Mouse (Mus musculus) embryonic stem cell, embryonic (primary cell): ENCODE results near the gene Aldh16a1.

Experiments used
- CTCF ChIA-PET, 4 experiments: fragments of 300-600 bp in 2 of 4; fragments of 350-600 bp in 2 of 4; sonication (Branson Sonifier 250); formaldehyde crosslinking; loops; one replicate each; lab custom pipeline; 2022; ENCODE audit warnings: inconsistent platforms in 2 of 4; lab: Charles Lee
- POLR2A ChIA-PET, 4 experiments: fragments of 300-600 bp in 2 of 4; fragments of 350-600 bp in 2 of 4; sonication (Branson Sonifier 250); formaldehyde crosslinking; loops; one replicate each; lab custom pipeline; 2022; ENCODE audit warnings: antibody characterized with exemption in 4 of 4, inconsistent platforms in 1 of 4; lab: Charles Lee

Gene Aldh16a1

DNA sequence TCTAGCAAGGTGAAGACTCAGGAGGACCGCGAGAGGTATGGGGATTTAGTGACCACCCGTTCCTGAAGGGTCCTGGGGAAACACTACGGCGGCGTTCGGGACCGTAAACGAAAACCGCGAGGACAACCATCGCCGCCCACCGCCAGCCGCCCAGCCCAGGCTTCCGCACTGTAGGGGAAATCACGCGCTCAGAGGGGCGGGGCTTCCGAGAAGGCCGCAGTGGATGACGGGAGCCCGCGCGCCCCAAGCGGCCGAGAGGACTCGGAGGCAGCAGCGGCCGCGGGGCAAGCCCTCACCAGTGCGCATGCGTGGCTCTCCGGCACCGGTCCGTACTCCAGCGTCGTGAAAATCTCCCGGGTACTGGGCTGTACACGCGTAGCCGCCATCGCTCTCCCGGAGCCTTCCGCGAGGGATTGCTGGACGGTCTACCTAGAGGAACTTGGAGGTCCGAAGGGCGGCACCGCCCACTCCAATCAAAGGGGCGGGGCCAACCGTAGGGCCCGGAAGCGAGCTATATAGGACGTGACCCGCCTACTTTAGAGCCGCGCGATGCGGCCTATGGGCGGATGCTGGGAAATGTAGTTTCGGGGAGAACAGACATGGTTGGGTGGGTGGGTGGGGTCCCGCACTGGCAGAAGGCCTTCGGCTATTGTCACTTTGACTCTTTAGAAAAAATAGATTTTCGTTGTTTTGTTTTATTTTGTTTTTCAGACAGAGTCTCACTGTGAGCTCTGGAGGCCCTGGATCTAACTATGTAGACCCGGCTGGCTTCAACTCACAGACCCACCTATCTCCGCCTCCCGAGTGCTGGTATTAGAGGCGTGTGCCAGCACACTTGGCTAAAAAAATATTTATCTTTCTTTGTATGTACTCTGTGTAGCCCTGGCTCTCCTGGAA is at the start of gene Aldh16a1, which contains the start of gene Pih1d1:
Aldh16a1 (minus strand) TSS at position 489 of the 897 bp plus-strand sequence.
Pih1d1 (plus strand) TSS at position 208 of the 897 bp plus-strand sequence.
- ChIA-PET POLR2A (interaction anchor here in 3 of 4 experiments (0.5 to 7.3 kb wide), 138 partner anchors 9 to 742 kb away, joined by 3 to 144 read pairs (median 5); partner anchors contain the start of genes Ccdc155 (in 2 of the 3), Fcgrt (in 2 of the 3), Gys1 (in 2 of the 3) and Plekha4 (in 2 of the 3)), CTCF (interaction anchor here in 3 of 4 experiments (0.5 to 3.0 kb wide), 42 partner anchors 9 to 501 kb away, joined by 3 to 34 read pairs (median 4); partner anchors contain the start of genes Flt3l (in 2 of the 3), Gm45713 (in 2 of the 3), Gys1 (in 2 of the 3) and Ccdc155 (in 1 of the 3))

DNA sequence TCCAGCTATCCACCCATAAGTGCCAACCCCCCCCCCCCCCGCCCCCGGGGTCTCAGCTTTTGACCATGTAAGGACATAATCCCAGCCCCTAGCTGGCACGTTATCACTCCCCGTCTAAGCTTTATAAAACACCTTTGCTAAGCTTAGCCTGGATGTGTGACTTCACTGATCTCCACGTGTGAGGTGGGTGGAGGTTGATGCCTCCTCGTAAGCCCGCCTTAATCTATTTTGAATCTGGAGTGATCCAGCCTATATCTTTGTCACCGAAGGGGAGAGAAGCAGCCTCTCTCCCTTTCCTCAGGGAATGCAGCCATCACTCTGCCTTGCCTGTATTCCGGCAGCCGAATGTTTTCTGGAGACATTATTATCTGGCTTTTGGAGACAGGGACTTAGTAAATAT is 48.3 kb upstream of the Aldh16a1 start:
- ChIA-PET POLR2A (interaction anchor here in 3 of 4 experiments (0.5 to 1.4 kb wide), 7 partner anchors 48 to 603 kb away, joined by 3 to 4 read pairs (median 3); partner anchors contain the start of gene Aldh16a1 (in 2 of the 3)), CTCF (interaction anchor here in 1 of 4 experiments (0.6 to 0.7 kb wide), 4 partner anchors 33 to 129 kb away, joined by 3 read pairs; no protein-coding TSS in a partner anchor)

DNA sequence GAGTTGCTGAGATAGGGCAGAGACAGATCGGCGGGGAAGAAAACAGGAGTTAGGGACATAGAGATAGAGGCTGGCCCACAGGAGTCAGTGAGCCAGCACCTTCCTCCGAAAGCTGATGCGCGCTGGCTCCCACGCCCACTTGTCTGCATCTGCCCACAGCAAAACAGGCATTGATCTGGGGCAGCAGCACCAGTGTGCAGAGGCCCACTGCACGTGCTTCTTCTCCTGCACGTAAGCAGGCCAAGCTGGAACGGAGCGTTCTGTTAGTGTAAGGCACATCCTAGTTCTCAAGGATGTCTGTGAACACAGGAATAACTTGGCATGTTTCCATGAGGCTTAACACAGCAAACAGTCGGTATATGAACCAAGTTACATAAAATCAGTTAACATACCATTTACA is 44.6 kb upstream of the Aldh16a1 start:
- CTCF ChIA-PET: interaction anchor here (0.5 to 3.2 kb wide), 41 partner anchors 8 to 236 kb away, joined by 3 to 37 read pairs (median 4); partner anchors contain the start of genes Flt3l (in 1 of the 4), Gm45713 (in 1 of the 4), Gys1 (in 1 of the 4) and Rras (in 1 of the 4)
- POLR2A ChIA-PET: interaction anchor here (0.5 to 2.4 kb wide), 30 partner anchors 9 to 561 kb away, joined by 3 to 13 read pairs (median 3); partner anchors contain the start of genes Aldh16a1 (in 2 of the 4), Pih1d1 (in 2 of the 4), Cd37 (in 1 of the 4) and Rcn3 (in 1 of the 4)

DNA sequence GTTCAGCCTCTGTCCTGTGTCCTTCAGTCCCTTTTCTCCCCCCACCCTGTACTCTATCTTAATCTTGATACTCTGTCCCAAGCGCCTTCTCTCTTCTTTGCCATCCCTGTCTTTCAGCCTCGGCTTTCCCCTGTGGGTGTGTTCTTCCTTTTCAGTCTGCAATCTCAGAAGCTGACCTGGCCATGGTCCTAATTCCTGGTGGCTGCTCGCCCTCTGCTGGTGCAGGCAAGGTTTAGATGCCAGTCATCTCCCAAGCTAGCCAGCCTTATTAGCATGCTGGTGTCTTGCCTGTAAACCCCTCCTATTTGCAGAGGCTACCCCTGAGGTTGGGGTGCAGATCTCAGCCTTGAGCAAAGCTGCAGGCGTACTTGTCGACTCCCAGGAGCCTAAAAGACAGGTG is 44.1 kb upstream of the Aldh16a1 start:
- ChIA-PET POLR2A (interaction anchor here (0.6 to 2.4 kb wide), 26 partner anchors 9 to 193 kb away, joined by 3 to 13 read pairs (median 4); partner anchors contain the start of genes Aldh16a1 (in 2 of the 4), Pih1d1 (in 2 of the 4), Cd37 (in 1 of the 4) and Rcn3 (in 1 of the 4)), CTCF (interaction anchor here (0.5 to 3.2 kb wide), 42 partner anchors 8 to 236 kb away, joined by 3 to 37 read pairs (median 4); partner anchors contain the start of genes Flt3l (in 1 of the 4), Gm45713 (in 1 of the 4), Gys1 (in 1 of the 4) and Rras (in 1 of the 4))

DNA sequence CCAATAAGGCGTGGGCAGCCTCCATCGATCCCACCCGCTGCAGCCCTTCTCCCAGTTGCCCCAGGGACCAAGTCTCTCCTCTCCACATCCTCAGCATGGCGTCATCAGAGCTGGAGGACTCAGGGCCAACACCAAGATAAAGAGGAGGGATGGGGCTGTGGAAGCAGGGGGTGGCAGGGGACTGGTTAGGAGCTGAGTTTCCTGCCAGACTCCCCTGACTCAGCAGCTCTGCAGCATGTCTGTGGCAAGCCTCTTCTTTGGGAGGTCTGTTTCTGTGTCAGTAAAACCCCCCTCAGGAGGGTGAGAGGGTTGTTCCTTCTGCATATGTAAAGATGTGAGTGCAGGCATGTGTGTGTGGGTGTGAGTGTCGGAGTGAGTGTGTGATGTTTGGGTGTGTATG is 42.6 kb upstream of the Aldh16a1 start:
- ChIA-PET CTCF (interaction anchor here in 3 of 4 experiments (0.6 to 3.2 kb wide), 9 partner anchors 15 to 238 kb away, joined by 3 to 37 read pairs (median 6); partner anchors contain the start of genes Slc17a7 (in 2 of the 3) and Gys1 (in 1 of the 3)), POLR2A (interaction anchor here in 1 of 4 experiments (0.7 to 1.8 kb wide), 5 partner anchors 12 to 381 kb away, joined by 3 to 4 read pairs (median 3); partner anchors contain the start of genes Il4i1, Nup62 and Slc6a16)

DNA sequence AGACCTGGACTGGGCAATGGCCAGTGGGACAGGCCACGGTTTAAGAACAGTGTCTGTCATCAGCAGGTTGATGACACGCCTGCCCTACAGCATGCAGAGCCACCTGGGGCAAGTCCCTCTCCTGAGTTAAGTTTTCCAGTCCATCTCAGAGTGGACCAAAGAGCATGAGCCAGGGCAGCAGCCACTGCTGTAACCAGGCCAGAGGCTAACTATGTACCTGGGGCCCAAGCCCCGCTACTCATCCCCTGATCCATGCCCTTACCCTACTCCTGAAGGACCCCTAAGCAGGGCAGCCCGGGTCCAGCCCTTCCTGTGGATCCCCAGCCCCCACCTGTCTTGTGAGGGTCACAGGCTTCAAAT is 41.8 kb upstream of the Aldh16a1 start:
- POLR2A ChIA-PET: interaction anchor here in 3 of 4 experiments (0.5 to 1.4 kb wide), 5 partner anchors 8 to 45 kb away, joined by 3 to 6 read pairs (median 4); partner anchors contain the start of genes Ccdc155 (in 1 of the 3) and Slc6a16 (in 1 of the 3)
- CTCF ChIA-PET: no interaction called here

DNA sequence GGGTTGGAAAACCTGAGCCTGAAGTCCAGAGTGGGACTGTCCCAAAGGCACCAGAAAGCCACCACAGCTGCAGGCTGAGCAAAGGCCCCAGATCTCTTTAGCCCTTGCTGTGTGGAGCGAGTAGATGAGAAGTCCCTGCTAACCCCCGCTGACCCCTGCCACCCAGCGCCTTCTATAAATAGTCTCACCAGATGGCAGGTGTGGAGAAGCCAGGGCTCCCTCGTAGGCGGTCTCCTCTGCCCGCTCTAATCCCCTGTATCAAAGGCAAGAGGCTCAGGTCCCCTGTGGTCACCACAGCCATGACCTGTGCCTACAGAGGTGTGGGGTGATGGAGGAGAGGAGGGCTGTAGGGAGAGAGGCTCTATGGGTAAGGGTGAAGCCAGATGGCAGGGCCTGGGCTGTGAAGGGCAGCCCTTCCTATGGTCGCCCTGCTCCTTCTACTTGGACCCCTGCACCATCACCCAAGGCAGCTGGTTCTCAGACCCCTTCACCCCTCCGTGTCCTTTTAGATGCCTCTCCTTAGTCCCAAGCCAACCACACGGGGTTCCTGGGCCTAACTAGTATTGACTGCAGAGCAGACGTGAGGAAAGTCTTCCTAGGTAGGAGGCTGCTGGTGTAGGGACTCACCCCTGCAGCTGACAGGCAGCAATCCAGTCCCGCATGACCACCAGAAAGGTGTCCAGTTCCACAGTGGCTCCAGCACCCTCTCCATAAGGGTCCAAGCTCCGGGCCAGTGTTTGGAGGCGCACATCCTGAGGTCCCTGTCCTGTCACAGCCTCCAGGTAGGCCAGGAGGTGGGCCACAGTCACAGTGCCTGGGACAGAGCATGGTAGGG is 41.2 kb upstream of the Aldh16a1 start:
- ChIA-PET CTCF (interaction anchor here in 1 of 4 experiments (0.7 to 1.8 kb wide), 2 partner anchors 21 to 33 kb away, joined by 3 to 5 read pairs; no protein-coding TSS in a partner anchor), POLR2A (interaction anchor here in 3 of 4 experiments (0.5 to 1.7 kb wide), 9 partner anchors 8 to 106 kb away, joined by 3 to 7 read pairs (median 4); partner anchors contain the start of gene Ccdc155 (in 1 of the 3))

DNA sequence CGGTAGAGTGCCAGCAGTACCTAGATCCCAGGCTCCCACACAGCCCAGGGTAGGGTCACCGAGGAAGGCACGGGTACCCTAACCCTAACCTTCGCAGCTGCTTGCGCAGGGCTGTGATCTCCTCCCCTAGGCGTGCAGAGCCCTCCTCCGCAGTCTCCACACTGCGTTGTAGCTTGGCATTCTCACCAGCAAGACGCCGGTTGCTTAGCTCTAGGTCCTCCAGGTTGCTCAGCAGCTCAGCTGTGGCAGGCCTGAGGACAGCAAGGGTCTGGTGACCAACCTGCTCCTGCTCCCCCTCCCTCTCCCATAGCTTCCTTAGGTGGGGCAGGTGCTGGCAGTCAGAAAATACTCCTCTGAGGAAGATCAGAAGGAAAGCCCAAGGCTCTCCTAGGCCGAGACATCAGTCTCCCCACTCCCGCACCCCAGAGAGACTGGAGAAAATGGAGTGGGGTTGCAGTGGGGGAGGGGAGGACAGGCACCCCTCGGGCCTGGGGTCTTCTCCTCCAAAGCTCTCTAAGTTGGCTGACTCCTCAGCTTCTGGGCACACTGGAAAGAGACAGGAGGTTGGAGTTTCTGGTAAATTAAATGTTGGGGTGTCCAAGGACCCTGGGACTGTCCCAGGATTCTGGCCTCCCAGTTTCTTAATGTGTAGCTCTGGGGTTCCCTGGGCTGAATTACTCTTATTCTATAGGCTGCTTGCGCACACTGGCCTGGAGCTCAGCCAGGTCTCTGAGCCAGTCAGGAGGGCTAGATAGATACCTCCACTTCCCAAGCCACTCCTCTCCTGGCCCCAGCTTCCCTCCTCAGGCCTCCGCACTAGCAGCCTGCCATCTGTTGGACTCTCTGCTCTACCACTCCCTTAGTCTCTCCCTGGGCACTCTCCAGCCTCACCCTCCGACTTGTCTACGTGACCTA is 39.7 kb upstream of the Aldh16a1 start:
- ChIA-PET CTCF (interaction anchor here in 3 of 4 experiments (0.6 to 3.5 kb wide), 13 partner anchors 10 to 115 kb away, joined by 3 to 15 read pairs (median 4); partner anchors contain the start of genes Ccdc155 (in 1 of the 3), Flt3l (in 1 of the 3) and Gm45713 (in 1 of the 3)), POLR2A (interaction anchor here in 3 of 4 experiments (0.6 to 1.7 kb wide), 15 partner anchors 8 to 175 kb away, joined by 3 to 13 read pairs (median 3); partner anchors contain the start of genes Ccdc155 (in 2 of the 3), Rps11 (in 1 of the 3) and Tead2 (in 1 of the 3))

DNA sequence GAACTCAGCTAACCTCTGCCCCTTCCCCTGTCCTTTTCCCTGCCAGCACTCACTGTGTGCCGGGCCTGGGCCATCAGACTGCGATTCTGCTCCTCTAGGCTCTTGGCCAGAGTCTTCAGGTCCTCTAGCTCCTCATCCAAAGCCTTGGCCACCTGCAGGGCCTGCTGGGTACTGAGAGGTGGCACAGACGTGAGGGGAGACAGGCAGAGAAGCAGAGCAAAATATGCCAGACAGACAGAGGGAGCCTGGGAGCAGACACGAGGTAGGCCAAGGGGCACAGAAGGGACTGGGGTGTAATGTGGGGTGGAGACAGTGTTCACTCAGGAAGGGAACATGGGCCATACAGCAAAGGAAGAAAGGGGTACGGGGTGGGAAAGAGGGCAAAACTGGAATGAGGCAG is 39.0 kb upstream of the Aldh16a1 start:
- CTCF ChIA-PET: interaction anchor here in 3 of 4 experiments (0.6 to 3.5 kb wide), 12 partner anchors 11 to 107 kb away, joined by 3 to 15 read pairs (median 4); partner anchors contain the start of genes Ccdc155 (in 1 of the 3), Flt3l (in 1 of the 3) and Gm45713 (in 1 of the 3)

DNA sequence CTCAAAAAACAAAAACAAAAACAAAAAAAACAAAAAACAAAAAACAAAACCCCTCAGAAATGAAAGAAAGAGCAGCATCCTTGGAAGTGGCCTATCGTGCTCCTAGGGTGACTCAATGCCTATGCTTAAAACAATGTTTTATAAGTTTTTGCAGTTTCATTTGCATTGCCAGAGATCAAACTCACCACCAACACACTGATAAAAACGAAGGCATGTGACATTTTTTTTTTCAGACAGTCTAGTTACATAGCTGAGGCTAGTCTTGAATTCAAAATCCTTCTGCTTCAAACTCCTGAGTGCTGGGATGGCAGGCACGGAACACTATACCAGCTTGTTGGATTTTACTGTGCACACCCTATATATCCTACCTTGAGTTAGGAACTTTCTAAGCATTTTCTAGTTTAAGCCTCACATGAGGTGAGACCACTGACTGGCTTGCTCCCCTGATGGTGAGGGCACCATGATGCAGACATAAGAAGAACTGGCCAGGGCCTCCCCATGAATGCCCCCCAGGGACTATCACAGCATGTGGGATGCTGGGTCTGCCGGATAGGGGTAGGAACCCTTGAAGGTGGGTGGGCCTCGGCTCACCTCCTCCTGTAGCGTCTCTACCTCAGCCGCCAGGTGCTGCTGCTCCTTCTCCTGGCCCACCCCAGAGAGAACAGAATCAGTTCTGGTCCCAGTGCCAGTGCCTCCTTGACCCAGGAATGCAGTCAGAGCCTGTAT is 38.4 kb upstream of the Aldh16a1 start:
- ChIA-PET POLR2A (interaction anchor here in 3 of 4 experiments (1.0 to 2.4 kb wide), 11 partner anchors 10 to 124 kb away, joined by 3 to 12 read pairs (median 4); partner anchors contain the start of genes Ccdc155 (in 2 of the 3), Slc17a7 (in 1 of the 3) and Slc6a21 (in 1 of the 3)), CTCF (interaction anchor here (0.6 to 3.5 kb wide), 11 partner anchors 10 to 95 kb away, joined by 3 to 15 read pairs (median 4); partner anchors contain the start of genes Flt3l (in 1 of the 4) and Gm45713 (in 1 of the 4))

More for the DNA sequence above, 39.0 kb upstream of the Aldh16a1 start:
- POLR2A ChIA-PET: interaction anchor here in 3 of 4 experiments (0.7 to 2.4 kb wide), 12 partner anchors 8 to 147 kb away, joined by 3 to 12 read pairs (median 4); partner anchors contain the start of genes Ccdc155 (in 2 of the 3) and Rps11 (in 1 of the 3)

DNA sequence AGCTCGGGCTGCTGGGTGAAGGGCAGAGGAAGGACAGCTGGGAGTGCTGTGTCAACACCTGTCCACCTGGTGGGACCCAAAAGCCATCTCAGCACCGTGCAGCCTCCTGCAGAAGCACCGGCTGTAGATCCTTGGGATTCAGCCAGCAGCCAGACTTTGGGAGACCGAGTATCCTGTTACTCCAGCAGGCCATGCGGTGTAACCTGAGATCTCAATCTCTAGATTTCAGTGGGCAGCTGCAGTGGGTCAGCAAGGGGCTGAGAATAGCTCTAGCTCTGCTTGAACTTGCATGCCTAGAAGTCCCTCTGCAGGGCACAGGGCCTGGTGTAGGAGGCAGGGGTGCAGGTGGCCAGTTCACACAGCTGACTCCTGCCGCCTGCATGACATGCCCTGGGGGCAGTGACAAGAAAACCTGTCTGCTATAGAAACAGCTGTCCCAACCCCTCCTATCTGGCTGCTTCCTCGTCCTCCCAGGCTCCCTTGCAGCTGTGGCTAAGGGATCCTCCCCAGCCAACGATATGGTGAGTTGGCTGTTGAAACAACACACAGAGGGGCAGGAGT is 37.5 kb upstream of the Aldh16a1 start:
- ChIA-PET CTCF (interaction anchor here in 3 of 4 experiments (0.6 to 3.5 kb wide), 6 partner anchors 10 to 55 kb away, joined by 3 to 15 read pairs (median 9); no protein-coding TSS in a partner anchor), POLR2A (interaction anchor here in 3 of 4 experiments (0.5 to 2.4 kb wide), 12 partner anchors 9 to 226 kb away, joined by 3 to 12 read pairs (median 4); partner anchors contain the start of genes Ccdc155 (in 1 of the 3), Prmt1 (in 1 of the 3), Slc17a7 (in 1 of the 3) and Tead2 (in 1 of the 3))

DNA sequence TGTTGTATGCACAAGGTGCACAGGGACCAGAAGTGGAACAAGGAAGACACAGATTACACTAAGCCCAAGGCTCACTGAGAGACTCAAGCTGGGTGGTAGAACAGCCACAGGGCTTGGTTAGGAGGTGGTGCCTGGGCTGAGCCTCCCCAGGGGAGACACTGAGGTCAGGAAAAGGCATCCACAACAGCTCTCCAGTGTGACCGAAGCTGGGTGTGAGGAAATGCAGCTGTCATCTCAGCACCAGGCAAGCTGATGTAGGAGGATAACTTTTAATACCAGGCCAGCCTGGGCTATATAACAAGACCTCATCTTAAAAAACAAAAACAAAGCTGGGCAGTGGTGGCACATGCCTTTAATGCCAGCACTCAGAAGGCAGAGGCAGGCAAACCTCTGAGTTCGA is 36.8 kb upstream of the Aldh16a1 start:
- CTCF ChIA-PET: interaction anchor here in 2 of 4 experiments (1.8 to 3.5 kb wide), 3 partner anchors 9 to 29 kb away, joined by 8 to 14 read pairs (median 10); no protein-coding TSS in a partner anchor

DNA sequence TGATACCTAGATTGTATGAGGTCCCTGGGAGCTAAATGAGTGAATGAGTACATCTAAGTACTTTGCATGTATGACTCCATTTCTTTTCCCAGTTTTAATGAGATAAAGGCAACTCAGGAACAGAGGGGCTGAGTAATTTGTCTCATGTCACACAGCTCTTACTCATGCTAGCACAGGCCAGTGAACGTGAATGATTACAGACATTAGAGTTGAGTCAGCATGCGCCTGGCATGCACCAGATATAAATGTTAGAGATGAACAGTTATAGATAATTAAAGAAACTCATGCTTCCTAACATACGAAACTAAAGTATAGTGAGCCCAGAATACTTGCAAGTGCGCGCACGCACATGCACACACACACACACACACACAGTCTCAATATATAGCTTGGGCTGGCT is 35.8 kb upstream of the Aldh16a1 start:
- CTCF ChIA-PET: interaction anchor here in 2 of 4 experiments (0.8 to 3.3 kb wide), 3 partner anchors 8 to 28 kb away, joined by 3 to 10 read pairs (median 6); no protein-coding TSS in a partner anchor
- POLR2A ChIA-PET: interaction anchor here (0.5 to 2.8 kb wide), 13 partner anchors 9 to 174 kb away, joined by 3 to 10 read pairs (median 3); partner anchors contain the start of genes Aldh16a1 (in 1 of the 4), Ccdc155 (in 1 of the 4) and Scaf1 (in 1 of the 4)

More for the DNA sequence above, 36.8 kb upstream of the Aldh16a1 start:
- POLR2A ChIA-PET: interaction anchor here in 2 of 4 experiments (0.5 to 2.4 kb wide), 8 partner anchors 9 to 227 kb away, joined by 3 to 12 read pairs (median 3); partner anchors contain the start of genes Prmt1 (in 1 of the 2) and Tead2 (in 1 of the 2)
